Mouse (Mus musculus) lung, embryonic 15.5 days (tissue): ENCODE measurements around the gene Atp8a2. TPM values are rescaled to one million over a fixed set of nuclear protein-coding genes. Genes with fewer than 3 reads are reported as not detected.
"Not testable (repeated sequence)": the region's sequence is repeated elsewhere in the genome, so short reads cannot be mapped to it uniquely, and the experiment has no call there.

Experiments used
- ATAC-seq: fragments of 200-750 bp; cut with Nextera tagmentation; 2 replicates; pipeline ENCODE4 v1.8.0; 2017; ENCODE audit warnings: moderate number of reproducible peaks, borderline replicate concordance; ENCODE audit not compliant: low FRiP score, low TSS enrichment; ENCODE audit errors: extremely low read depth
- H3K27ac ChIP-seq: fragments of 300-500 bp; sonication (generic); 2 replicates; pipeline ENCODE4 v1.5.1; 2015; ENCODE audit warnings: moderate library complexity, mild to moderate bottlenecking, inconsistent platforms
- H3K27me3 ChIP-seq: fragments of 300-500 bp; sonication (generic); 2 replicates; pipeline ENCODE4 v1.6.1; 2015; ENCODE audit warnings: inconsistent platforms
- H3K36me3 ChIP-seq: fragments of 300-500 bp; sonication (generic); 2 replicates; pipeline ENCODE4 v1.6.1; 2015; ENCODE audit warnings: inconsistent platforms
- H3K4me1 ChIP-seq: fragments of 300-500 bp; sonication (generic); 2 replicates; pipeline ENCODE4 v1.6.1; 2015; ENCODE audit warnings: inconsistent platforms
- H3K4me2 ChIP-seq: fragments of 300-500 bp; sonication (generic); 2 replicates; pipeline ENCODE4 v1.6.1; 2015; ENCODE audit warnings: inconsistent platforms, mild to moderate bottlenecking, moderate library complexity
- H3K4me3 ChIP-seq: fragments of 300-500 bp; sonication (generic); 2 replicates; pipeline ENCODE4 v1.5.1; 2015; ENCODE audit warnings: mild to moderate bottlenecking, inconsistent platforms
- H3K9ac ChIP-seq: fragments of 300-500 bp; sonication (generic); 2 replicates; pipeline ENCODE4 v1.6.1; 2015; ENCODE audit warnings: inconsistent platforms
- H3K9me3 ChIP-seq: fragments of 300-500 bp; sonication (generic); 2 replicates; pipeline ENCODE4 v1.6.1; 2016; ENCODE audit warnings: inconsistent platforms
- WGBS: fragments of 180-500 bp; shearing (Covaris S2); methylation state at CpG from one replicate; pipeline ENCODE4 v1.1.7; 2015; 5-methylcytosine and 5-hydroxymethylcytosine counted together
- polyA plus RNA-seq: library from polyadenylated mRNA; unstranded; fragments of >200 nt; fragmentation: Nextera tagmentation; extraction: Ambion mirVana; gene quantifications from 2 replicates; pipeline ENCODE4 v1.2.1, GENCODE M21; 2015

The Atp8a2 gene
- polyA plus RNA-seq, 1 experiment from 2014 or later: 1.8 TPM

GRCm38 (mm10) chr14:59942199-59942598 is 254.8 kb downstream of the Atp8a2 start:
- H3K36me3 ChIP-seq: no peaks in the 10 kb centered on the region
- H3K4me1 ChIP-seq: no peaks in the 10 kb centered on the region
- no peaks in the 10 kb centered on the region for H3K9me3 ChIP-seq
- WGBS: 50% methylated on average over 2 of the region's 2 CpGs
- H3K4me2 ChIP-seq: no peak overlapping the region
- no peak overlapping the region for H3K4me3 ChIP-seq
- no peaks in the 10 kb centered on the region for H3K27me3 ChIP-seq
- H3K9ac ChIP-seq: no peak overlapping the region
- ATAC-seq: no peak
- no peak overlapping the region for H3K27ac ChIP-seq

- Histone ChIP-seq H3K4me3 (no peak overlapping the region), H3K4me2 (no peak overlapping the region), H3K27me3 (no peaks in the 10 kb centered on the region), H3K36me3 (no peaks in the 10 kb centered on the region), H3K27ac (no peak overlapping the region), H3K9me3 (no peaks in the 10 kb centered on the region), H3K4me1 (no peaks in the 10 kb centered on the region), H3K9ac (no peak overlapping the region)
- 30% methylated on average over 6 of the region's 6 CpGs for WGBS
- no peak for ATAC-seq
These were observed 264.6 kb downstream of the Atp8a2 start for GRCm38 (mm10) chr14:59932355-59932754.

- WGBS: 93% methylated on average over 13 of the region's 13 CpGs
These were observed 265.4 kb downstream of the Atp8a2 start for GRCm38 (mm10) chr14:59931412-59932058.

GRCm38 (mm10) chr14:59929190-59929589 is 267.8 kb downstream of the Atp8a2 start:
- H3K36me3 ChIP-seq, H3K4me1 ChIP-seq, H3K27me3 ChIP-seq, H3K4me3 ChIP-seq, H3K9ac ChIP-seq, H3K9me3 ChIP-seq, H3K27ac ChIP-seq, H3K4me2 ChIP-seq, ATAC-seq: not testable (repeated sequence)
- 100% methylated on average over 1 of the region's 1 CpGs for WGBS

More at GRCm38 (mm10) chr14:59931412-59932058, 265.4 kb downstream of the Atp8a2 start:
- no peaks in the 10 kb centered on the region for H3K27me3 ChIP-seq
- no peak overlapping the region for H3K4me3 ChIP-seq
- H3K9ac ChIP-seq: no peak overlapping the region
- H3K27ac ChIP-seq: no peak overlapping the region
- H3K36me3 ChIP-seq: no peaks in the 10 kb centered on the region
- H3K4me2 ChIP-seq: no peak overlapping the region
- no peaks in the 10 kb centered on the region for H3K4me1 ChIP-seq
- no peak for ATAC-seq
- H3K9me3 ChIP-seq: no peaks in the 10 kb centered on the region

GRCm38 (mm10) chr14:59928781-59929180 is 268.2 kb downstream of the Atp8a2 start:
- no peak overlapping the region for H3K4me3 ChIP-seq
- no peaks in the 10 kb centered on the region for H3K9me3 ChIP-seq
- no peaks in the 10 kb centered on the region for H3K4me1 ChIP-seq
- no peak overlapping the region for H3K27ac ChIP-seq
- WGBS: 88% methylated on average over 5 of the region's 5 CpGs
- no peak for ATAC-seq
- H3K4me2 ChIP-seq: no peak overlapping the region
- H3K36me3 ChIP-seq: no peaks in the 10 kb centered on the region
- no peak overlapping the region for H3K9ac ChIP-seq
- H3K27me3 ChIP-seq: no peaks in the 10 kb centered on the region

GRCm38 (mm10) chr14:59927804-59928203 is 269.2 kb downstream of the Atp8a2 start:
- no peak for ATAC-seq
- H3K4me1 ChIP-seq: no peaks in the 10 kb centered on the region
- WGBS: 77% methylated on average over 5 of the region's 5 CpGs
- H3K9ac ChIP-seq: no peak overlapping the region
- no peaks in the 10 kb centered on the region for H3K27me3 ChIP-seq
- H3K27ac ChIP-seq: no peak overlapping the region
- H3K9me3 ChIP-seq: no peaks in the 10 kb centered on the region
- H3K36me3 ChIP-seq: no peaks in the 10 kb centered on the region
- no peak overlapping the region for H3K4me3 ChIP-seq
- H3K4me2 ChIP-seq: no peak overlapping the region

GRCm38 (mm10) chr14:59919865-59920264 is 277.1 kb downstream of the Atp8a2 start:
- no peaks in the 10 kb centered on the region for H3K4me1 ChIP-seq
- ATAC-seq: no peak
- no peaks in the 10 kb centered on the region for H3K27me3 ChIP-seq
- no peaks in the 10 kb centered on the region for H3K9me3 ChIP-seq
- no peak overlapping the region for H3K4me3 ChIP-seq
- WGBS: 47% methylated on average over 8 of the region's 8 CpGs
- no peaks in the 10 kb centered on the region for H3K36me3 ChIP-seq
- no peak overlapping the region for H3K9ac ChIP-seq
- no peak overlapping the region for H3K4me2 ChIP-seq
- H3K27ac ChIP-seq: no peak overlapping the region

- no peaks in the 10 kb centered on the region for H3K9me3 ChIP-seq
- no peaks in the 10 kb centered on the region for H3K4me1 ChIP-seq
- H3K27me3 ChIP-seq: no peaks in the 10 kb centered on the region
- H3K4me3 ChIP-seq: no peak overlapping the region
- no peak for ATAC-seq
- no peak overlapping the region for H3K9ac ChIP-seq
- WGBS: 82% methylated on average over 7 of the region's 7 CpGs
- H3K36me3 ChIP-seq: no peaks in the 10 kb centered on the region
- H3K27ac ChIP-seq: no peak overlapping the region
- H3K4me2 ChIP-seq: no peak overlapping the region
These were observed 293.4 kb downstream of the Atp8a2 start for GRCm38 (mm10) chr14:59903484-59904130.

GRCm38 (mm10) chr14:59893971-59894370 is 303.0 kb downstream of the Atp8a2 start:
- H3K27ac ChIP-seq: no peak overlapping the region
- H3K9ac ChIP-seq: no peak overlapping the region
- H3K9me3 ChIP-seq: no peaks in the 10 kb centered on the region
- H3K4me2 ChIP-seq: no peak overlapping the region
- ATAC-seq: no peak
- H3K36me3 ChIP-seq: no peaks in the 10 kb centered on the region
- H3K4me3 ChIP-seq: no peak overlapping the region
- 79% methylated on average over 1 of the region's 1 CpGs for WGBS
- no peaks in the 10 kb centered on the region; the same call in 1 of the 2 replicates for H3K27me3 ChIP-seq
- no peaks in the 10 kb centered on the region; the same call in 1 of the 2 replicates for H3K4me1 ChIP-seq

- no peaks in the 10 kb centered on the region for H3K9me3 ChIP-seq
- no peaks in the 10 kb centered on the region for H3K36me3 ChIP-seq
- WGBS: 82% methylated on average over 8 of the region's 8 CpGs
- peaks cover 11% of the 10 kb centered on the region for H3K4me1 ChIP-seq
- H3K27ac ChIP-seq: no peak overlapping the region
- no peak overlapping the region for H3K4me2 ChIP-seq
- H3K27me3 ChIP-seq: no peaks in the 10 kb centered on the region; the same call in 1 of the 2 replicates
- ATAC-seq: no peak
- H3K9ac ChIP-seq: no peak overlapping the region
- H3K4me3 ChIP-seq: no peak overlapping the region
These were observed 304.9 kb downstream of the Atp8a2 start for GRCm38 (mm10) chr14:59892084-59892483.

GRCm38 (mm10) chr14:59891491-59891890 is 305.5 kb downstream of the Atp8a2 start:
- no peak overlapping the region for H3K4me2 ChIP-seq
- H3K36me3 ChIP-seq: no peaks in the 10 kb centered on the region
- no peak overlapping the region for H3K27ac ChIP-seq
- no peaks in the 10 kb centered on the region for H3K27me3 ChIP-seq
- H3K9me3 ChIP-seq: no peaks in the 10 kb centered on the region
- H3K9ac ChIP-seq: no peak overlapping the region
- ATAC-seq: no peak
- H3K4me1 ChIP-seq: peaks cover 17% of the 10 kb centered on the region
- 80% methylated on average over 5 of the region's 5 CpGs for whole genome bisulfite sequencing
- no peak overlapping the region for H3K4me3 ChIP-seq

- no peak overlapping the region for H3K4me3 ChIP-seq
- H3K27ac ChIP-seq: no peak overlapping the region
- H3K36me3 ChIP-seq: no peaks in the 10 kb centered on the region
- no peaks in the 10 kb centered on the region for H3K27me3 ChIP-seq
- H3K9ac ChIP-seq: no peak overlapping the region
- H3K4me1 ChIP-seq: peaks cover 17% of the 10 kb centered on the region
- ATAC-seq: no peak
- H3K9me3 ChIP-seq: no peaks in the 10 kb centered on the region
- WGBS: 69% methylated on average over 5 of the region's 5 CpGs
- H3K4me2 ChIP-seq: no peak overlapping the region
These were observed 306.2 kb downstream of the Atp8a2 start for GRCm38 (mm10) chr14:59890818-59891217.
